Mouse (Mus musculus) B cell, adult 62 days (primary cell): ENCODE data around the gene Far2. TPM values are rescaled to one million over a fixed set of nuclear protein-coding genes. Genes with fewer than 3 reads are reported as not detected.

Experiments
- total RNA-seq: library from RNA; stranded (reverse); gene quantifications from 4 replicates; pipeline ENCODE4 v1.2.4, GENCODE M21; 2023

Gene Far2
- not detected in 4 replicates for total RNA-seq

DNA sequence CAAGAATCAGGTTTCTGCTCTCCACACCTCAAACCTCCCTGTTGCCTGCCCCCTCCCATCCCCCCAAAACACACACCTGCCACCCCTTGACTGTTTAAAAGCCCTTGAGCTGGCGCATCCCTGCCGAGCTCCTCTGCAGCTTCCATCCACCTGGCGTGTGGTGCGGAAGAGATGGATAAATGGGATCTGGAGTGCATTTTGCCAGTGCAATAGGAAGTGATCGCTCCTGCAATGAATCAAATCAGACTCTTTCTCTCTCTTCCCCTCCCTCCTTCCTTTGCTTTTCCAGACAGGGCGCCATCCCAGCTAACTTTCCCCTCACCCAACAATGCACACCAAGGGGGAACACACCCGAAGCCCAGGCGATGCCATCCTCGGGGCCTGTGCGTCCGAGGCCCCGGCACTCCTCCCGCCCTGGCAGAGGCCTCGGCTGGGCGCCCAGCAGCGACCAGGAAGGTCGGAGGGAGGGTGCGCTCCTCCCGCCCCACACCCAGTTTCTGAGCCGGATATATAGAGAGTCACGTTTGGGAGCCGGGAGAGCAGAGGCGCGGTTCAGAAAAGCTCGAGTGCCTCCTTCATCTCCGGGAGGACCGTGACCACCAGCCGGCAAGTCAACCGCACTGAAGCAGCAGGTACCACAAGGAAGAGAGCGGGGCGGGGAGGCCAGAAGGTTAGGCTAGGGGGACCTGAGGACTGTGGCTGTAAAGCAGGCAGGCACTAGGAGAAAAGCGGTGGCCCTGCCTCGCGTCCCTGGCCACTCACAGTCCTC, at the start of gene Far2:
Gene Far2, plus strand, starts transcription at position 379 of the 769 bp plus-strand sequence.

DNA sequence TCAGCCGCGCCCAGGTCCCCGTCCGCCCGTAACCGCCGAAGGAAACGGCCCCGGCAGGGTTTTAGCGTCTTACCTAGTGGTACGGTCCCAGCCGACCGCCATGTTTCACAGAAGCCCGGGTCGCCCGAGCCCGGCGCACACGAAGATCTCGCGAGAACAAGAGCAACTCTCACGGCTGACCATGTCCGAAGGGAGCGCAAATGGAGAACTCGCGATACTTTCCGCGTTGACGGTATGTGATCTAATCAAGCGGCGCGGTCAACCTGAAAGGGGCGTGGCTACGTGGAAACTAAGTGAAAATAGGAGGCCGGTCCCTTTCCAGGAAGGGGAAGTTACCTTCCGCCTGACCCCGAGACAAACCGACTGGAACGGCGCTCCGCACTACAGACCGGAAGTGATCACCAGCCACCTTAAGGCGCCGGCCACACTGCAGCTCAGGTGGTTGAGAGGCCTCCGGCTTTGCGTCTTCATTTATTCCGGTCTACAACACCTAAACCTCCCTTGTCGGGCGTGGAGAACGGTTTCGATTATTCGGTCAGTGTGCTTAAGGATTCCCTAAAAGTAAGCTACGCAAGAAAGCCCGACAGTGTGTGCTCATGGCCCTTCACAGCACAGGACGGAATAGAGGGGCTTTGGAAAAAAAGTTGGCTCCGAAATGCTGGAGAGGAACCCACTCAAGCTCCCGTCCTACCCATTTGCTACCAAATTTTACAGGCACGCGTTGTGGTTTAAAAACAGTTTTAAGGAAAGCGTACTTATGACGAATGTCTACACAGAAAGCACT, 165.0 kb downstream of the Far2 start, which contains the start of gene Ergic2:
Gene Ergic2, minus strand, starts transcription at position 478 of the 784 bp plus-strand sequence.

Other genes with a start within 250 kb of the Far2 start
- gene Ergic2, start 165.1 kb downstream of the Far2 start, total RNA-seq, result 116 to 147 TPM (median 122 TPM) in 4 replicates